Mouse (Mus musculus) ES-Bruce4 (cell line): ENCODE results near the gene Ap1b1. TPM values are rescaled to one million over a fixed set of nuclear protein-coding genes. Genes with fewer than 3 reads are reported as not detected.

ENCODE experiments used
- H3K27ac ChIP-seq: 2 replicates; pipeline ENCODE4 v1.5.1; 2012; ENCODE audit warnings: low read length, inconsistent platforms; ENCODE audit not compliant: insufficient read depth
- H3K27me3 ChIP-seq: 2 replicates; pipeline ENCODE4 v1.6.1; 2012; ENCODE audit warnings: mild to moderate bottlenecking, low read length, inconsistent platforms; ENCODE audit not compliant: control insufficient read depth, poor library complexity, insufficient read depth, severe bottlenecking
- H3K36me3 ChIP-seq: 2 replicates; pipeline ENCODE4 v1.6.1; 2012; ENCODE audit warnings: inconsistent platforms, mild to moderate bottlenecking, low read length, moderate library complexity; ENCODE audit not compliant: control insufficient read depth, poor library complexity, insufficient read depth, severe bottlenecking
- H3K4me1 ChIP-seq: one replicate; pipeline ENCODE4 v1.8.1; 2011; ENCODE audit warnings: low read length; ENCODE audit not compliant: control insufficient read depth, insufficient read depth
- H3K4me3 ChIP-seq: 2 replicates; pipeline ENCODE4 v1.5.1; 2011; ENCODE audit warnings: low read depth, mild to moderate bottlenecking, low read length
- H3K9ac ChIP-seq: 2 replicates; pipeline ENCODE4 v1.6.1; 2012; ENCODE audit warnings: low read depth, mild to moderate bottlenecking, inconsistent platforms; ENCODE audit not compliant: poor library complexity, severe bottlenecking
- H3K9me3 ChIP-seq: replicated peaks from 2 replicates; pipeline ENCODE4 v1.6.1; 2012; ENCODE audit warnings: mild to moderate bottlenecking, low read length, inconsistent platforms; ENCODE audit not compliant: control insufficient read depth, poor library complexity, insufficient read depth, severe bottlenecking
- CTCF ChIP-seq: IDR thresholded peaks from one replicate; pipeline ENCODE4 v1.8.1; 2011; ENCODE audit warnings: low read depth, low read length
- EP300 ChIP-seq: IDR thresholded peaks from 2 replicates; pipeline ENCODE4 v1.6.1; 2011; ENCODE audit warnings: low read depth, low read length; ENCODE audit not compliant: insufficient read depth
- POLR2A ChIP-seq: IDR thresholded peaks from one replicate; pipeline ENCODE4 v1.8.1; 2011; ENCODE audit warnings: low read length; ENCODE audit not compliant: insufficient read depth
- polyA plus RNA-seq: library from polyadenylated mRNA; stranded (reverse); fragments of >200 nt; gene quantifications from 2 replicates; pipeline ENCODE4 v1.2.4, GENCODE M21; 2011; ENCODE audit warnings: low read depth; ENCODE audit not compliant: missing spikeins, insufficient read depth, insufficient read length

Ap1b1 gene
- polyA plus RNA-seq, 1 experiment = 61.2 TPM

GRCm38 (mm10) chr11:5012213-5012715, 25.6 kb downstream of the Ap1b1 start:
- Histone ChIP-seq H3K27ac (no peak overlapping the region), H3K27me3 (no peaks in the 10 kb centered on the region), H3K4me3 (no peak overlapping the region), H3K9me3 (no peaks in the 10 kb centered on the region), H3K36me3 (peaks cover 10% of the 10 kb centered on the region), H3K9ac (no peak overlapping the region), H3K4me1 (no peaks in the 10 kb centered on the region)
- no peak for TF ChIP-seq EP300
- TF ChIP-seq CTCF = no peak
- no peak for TF ChIP-seq POLR2A

GRCm38 (mm10) chr11:5015720-5016119, 29.1 kb downstream of the Ap1b1 start:
- TF ChIP-seq EP300 (no peak), POLR2A (no peak), CTCF (peak; percentile 77)
- H3K9ac ChIP-seq = no peak overlapping the region
- H3K9me3 ChIP-seq = no peaks in the 10 kb centered on the region
- no peaks in the 10 kb centered on the region for H3K27me3 ChIP-seq
- H3K36me3 ChIP-seq = peaks cover 15% of the 10 kb centered on the region
- H3K4me1 ChIP-seq = no peaks in the 10 kb centered on the region
- H3K27ac ChIP-seq = no peak overlapping the region
- no peak overlapping the region for H3K4me3 ChIP-seq

GRCm38 (mm10) chr11:5016286-5016685, 29.7 kb downstream of the Ap1b1 start:
- Histone ChIP-seq H3K27me3 (no peaks in the 10 kb centered on the region), H3K36me3 (peaks cover 15% of the 10 kb centered on the region), H3K4me1 (no peaks in the 10 kb centered on the region), H3K9ac (no peak overlapping the region), H3K9me3 (no peaks in the 10 kb centered on the region), H3K4me3 (no peak overlapping the region), H3K27ac (no peak overlapping the region)
- no peak for TF ChIP-seq POLR2A

GRCm38 (mm10) chr11:5017506-5017905, 30.9 kb downstream of the Ap1b1 start:
- Histone ChIP-seq H3K9me3 (no peaks in the 10 kb centered on the region), H3K27me3 (no peaks in the 10 kb centered on the region), H3K4me3 (no peak overlapping the region), H3K27ac (no peak overlapping the region), H3K36me3 (peaks cover 15% of the 10 kb centered on the region), H3K4me1 (no peaks in the 10 kb centered on the region), H3K9ac (no peak overlapping the region)
- TF ChIP-seq POLR2A (no peak), CTCF (peak; percentile 20), EP300 (no peak)

- no peak overlapping the region for H3K4me3 ChIP-seq
- no peak overlapping the region for H3K9ac ChIP-seq
- H3K27ac ChIP-seq = no peak overlapping the region
- peaks cover 18% of the 10 kb centered on the region; the same call in 1 of the 2 replicates for H3K36me3 ChIP-seq
- no peaks in the 10 kb centered on the region for H3K27me3 ChIP-seq
- no peaks in the 10 kb centered on the region for H3K4me1 ChIP-seq
- no peaks in the 10 kb centered on the region for H3K9me3 ChIP-seq
- TF ChIP-seq CTCF (no peak), POLR2A (no peak), EP300 (no peak)
These were observed 38.5 kb downstream of the Ap1b1 start for GRCm38 (mm10) chr11:5025108-5025507.

GRCm38 (mm10) chr11:5028228-5028627, 41.6 kb downstream of the Ap1b1 start:
- Histone ChIP-seq H3K27me3 (no peaks in the 10 kb centered on the region), H3K27ac (no peak overlapping the region), H3K4me3 (no peak overlapping the region), H3K4me1 (no peaks in the 10 kb centered on the region), H3K9ac (no peak overlapping the region), H3K36me3 (peaks cover 21% of the 10 kb centered on the region; the same call in 1 of the 2 replicates), H3K9me3 (no peaks in the 10 kb centered on the region)
- no peak for TF ChIP-seq POLR2A
